ENCODE assay signal across 12 mouse cellular contexts in genomic region chr16:5536515-5536972, GRCm38 (mm10).
DNase-seq lines count a peak whose midpoint lies in the region; ATAC-seq and TF ChIP-seq lines count a peak whose summit lies in the region.
"Had no signal": no experiment of that assay in that cellular context is flagged by ENCODE, and none has a peak within 500 bp of the region (broad histone marks: within the 10 kb centered on the region; RNA-seq: fewer than 3 reads in every experiment).

No protein-coding gene starts in this region.

- H3K27me3 ChIP-seq in hindbrain, embryonic 10.5 days (ENCODE audit: insufficient read depth, poor library complexity, severe bottlenecking) = 0 out of 2 replicates have a peak, but pooled peaks cover 6% of the 10 kb centered on the region
- no peaks in the 10 kb centered on the region for H3K27me3 ChIP-seq in hindbrain, postnatal 0 days (ENCODE audit: insufficient read depth, low read length)
- H3K27me3 ChIP-seq in forebrain, embryonic 12.5 days = peaks cover 27% of the 10 kb centered on the region; the same call in 1 of the 2 replicates
- H3K27me3 ChIP-seq in limb, embryonic 13.5 days = peaks cover 16% of the 10 kb centered on the region
- H3K27me3 ChIP-seq: liver, embryonic 15.5 days had no signal

- H3K4me3 ChIP-seq in hindbrain, embryonic 10.5 days = peak overlapping the region; percentile 16; the same call in 1 of the 2 replicates
- H3K4me3 ChIP-seq in hindbrain, postnatal 0 days (ENCODE audit: low read length) = no peak overlapping the region
- H3K4me3 ChIP-seq in forebrain, embryonic 12.5 days (replicated peaks) = no peak overlapping the region
- H3K4me3 ChIP-seq in limb, embryonic 13.5 days = no peak overlapping the region
- H3K4me3 ChIP-seq: liver, embryonic 15.5 days had no signal

- no peaks in the 10 kb centered on the region for H3K9me3 ChIP-seq in hindbrain, embryonic 10.5 days
- no peaks in the 10 kb centered on the region for H3K9me3 ChIP-seq in hindbrain, postnatal 0 days (ENCODE audit: low read length)
- H3K9me3 ChIP-seq in forebrain, embryonic 12.5 days = no peaks in the 10 kb centered on the region
- H3K9me3 ChIP-seq in limb, embryonic 13.5 days = no peaks in the 10 kb centered on the region
- H3K9me3 ChIP-seq: liver, embryonic 15.5 days had no signal

- H3K4me2 ChIP-seq in hindbrain, postnatal 0 days (ENCODE audit: low read depth, low read length) = no peak overlapping the region
- peak overlapping the region; percentile 30; the same call in 1 of the 2 replicates for H3K4me2 ChIP-seq in forebrain, embryonic 12.5 days
- H3K4me2 ChIP-seq in limb, embryonic 13.5 days (replicated peaks) = peak overlapping the region; percentile 28; the same call in 1 of the 2 replicates
- H3K4me2 ChIP-seq: liver, embryonic 15.5 days had no signal

- no peak for DNase-seq in hindbrain, embryonic 10.5 days (ENCODE audit: low spot score)
- no peak for DNase-seq in hindbrain, postnatal 0 days (ENCODE audit: low spot score)
- peak; percentile 42 for DNase-seq in retina, postnatal 1 day
- no peak for DNase-seq in left cerebral cortex, adult 9 months (ENCODE audit: low spot score in 2 of 2)
- DNase-seq in cerebellum, adult 8-10 months = no peak
- DNase-seq: adrenal gland, postnatal 10 days; kidney, adult 11 months; lung, postnatal 4 days; right cerebral cortex, postnatal 25 days had no signal

- TF ChIP-seq CTCF in hindbrain, postnatal 0 days (IDR thresholded peaks at IDR 0.05; ENCODE audit: low read depth) = no peak

- no peaks in the 10 kb centered on the region for H3K36me3 ChIP-seq in hindbrain, embryonic 10.5 days
- H3K36me3 ChIP-seq in hindbrain, postnatal 0 days (ENCODE audit: insufficient read depth, low read length) = no peaks in the 10 kb centered on the region
- no peaks in the 10 kb centered on the region for H3K36me3 ChIP-seq in forebrain, embryonic 12.5 days (replicated peaks)
- H3K36me3 ChIP-seq in limb, embryonic 13.5 days = no peaks in the 10 kb centered on the region
- H3K36me3 ChIP-seq: liver, embryonic 15.5 days had no signal

- H3K9ac ChIP-seq in hindbrain, postnatal 0 days (replicated peaks; ENCODE audit: low read length) = no peak overlapping the region
- no peak overlapping the region for H3K9ac ChIP-seq in forebrain, embryonic 12.5 days
- no peak overlapping the region for H3K9ac ChIP-seq in limb, embryonic 13.5 days
- H3K9ac ChIP-seq: liver, embryonic 15.5 days had no signal

- H3K4me1 ChIP-seq in hindbrain, embryonic 10.5 days (replicated peaks) = peaks cover 30% of the 10 kb centered on the region
- 0 out of 2 replicates have a peak, but pooled peaks cover 3% of the 10 kb centered on the region for H3K4me1 ChIP-seq in hindbrain, postnatal 0 days (ENCODE audit: insufficient read depth, low read length)
- peaks cover 14% of the 10 kb centered on the region for H3K4me1 ChIP-seq in forebrain, embryonic 12.5 days
- 0 out of 2 replicates have a peak, but pooled peaks cover 6% of the 10 kb centered on the region for H3K4me1 ChIP-seq in limb, embryonic 13.5 days
- H3K4me1 ChIP-seq: liver, embryonic 15.5 days had no signal

- WGBS in hindbrain, embryonic 10.5 days = 31% methylated on average over 14 of the region's 14 CpGs
- 25% methylated on average over 14 of the region's 14 CpGs for WGBS in hindbrain, postnatal 0 days
- WGBS in forebrain, embryonic 12.5 days = 21% methylated on average over 14 of the region's 14 CpGs
- WGBS in limb, embryonic 13.5 days = 20% methylated on average over 14 of the region's 14 CpGs

- H3K27ac ChIP-seq in hindbrain, embryonic 10.5 days = peak overlapping the region; percentile 66
- H3K27ac ChIP-seq in hindbrain, postnatal 0 days = no peak overlapping the region
- H3K27ac ChIP-seq in forebrain, embryonic 12.5 days = no peak overlapping the region
- H3K27ac ChIP-seq in limb, embryonic 13.5 days = no peak overlapping the region
- H3K27ac ChIP-seq: liver, embryonic 15.5 days had no signal

- no peak for ATAC-seq in hindbrain, postnatal 0 days
- peak; percentile 42 for ATAC-seq in forebrain, embryonic 12.5 days (ENCODE audit: low FRiP score)
- no peak for ATAC-seq in limb, embryonic 13.5 days (ENCODE audit: low FRiP score, low read depth)
